Mouse (Mus musculus) heart, postnatal 0 days (tissue): Measurements from ENCODE around the gene Nhlrc2.
"Not testable (repeated sequence)": the region's sequence is repeated elsewhere in the genome, so short reads cannot be mapped to it uniquely, and the experiment has no call there.

Experiments
- CTCF ChIP-seq: IDR thresholded peaks from 2 replicates; pipeline ENCODE4 v1.5.1; 2016; ENCODE audit warnings: antibody characterized with exemption, control low read depth, low read depth
- EP300 ChIP-seq: IDR thresholded peaks from 2 replicates; pipeline ENCODE4 v1.6.1; 2016; ENCODE audit warnings: antibody characterized with exemption, low read depth

DNA sequence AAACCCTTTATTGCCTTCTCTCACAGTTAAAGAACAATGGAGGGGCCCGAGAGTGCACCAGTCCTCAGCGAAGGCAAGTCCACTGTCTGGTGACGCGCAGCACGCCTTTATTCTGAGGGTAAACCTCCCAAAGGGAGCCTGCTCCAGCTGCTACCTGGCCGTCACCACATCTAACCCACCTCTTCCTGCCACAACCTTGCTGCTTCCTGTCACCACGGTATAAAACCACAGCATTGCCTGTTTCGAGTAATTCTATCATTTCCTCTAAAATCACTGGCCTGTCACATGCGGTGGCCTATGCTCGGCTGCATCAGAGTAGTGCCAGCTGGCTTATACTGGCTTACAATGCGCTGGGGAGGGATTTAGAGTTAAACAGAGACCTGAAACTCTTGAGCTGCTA, 17.5 kb upstream of the Nhlrc2 start:
- TF ChIP-seq CTCF, EP300: not testable (repeated sequence)
